Mouse (Mus musculus) midbrain, embryonic 16.5 days (tissue): ENCODE results near the gene Gm30191. TPM values are rescaled to one million over a fixed set of nuclear protein-coding genes. Genes with fewer than 3 reads are reported as not detected.

Experiments
- ATAC-seq: fragments of 200-750 bp; cut with Nextera tagmentation; 2 replicates; pipeline ENCODE4 v1.8.0; 2017; ENCODE audit warnings: moderate TSS enrichment
- H3K27ac ChIP-seq: fragments of 300-500 bp; sonication (generic); 2 replicates; pipeline ENCODE4 v1.5.1; 2014; ENCODE audit warnings: mild to moderate bottlenecking, low read length, mixed read lengths
- H3K27me3 ChIP-seq: fragments of 300-500 bp; sonication (generic); 2 replicates; pipeline ENCODE4 v1.6.1; 2014; ENCODE audit warnings: low read depth, low read length, mixed read lengths; ENCODE audit not compliant: control insufficient read depth, insufficient read depth
- H3K36me3 ChIP-seq: fragments of 300-500 bp; sonication (generic); 2 replicates; pipeline ENCODE4 v1.6.1; 2014; ENCODE audit warnings: mild to moderate bottlenecking, low read length, moderate library complexity, mixed read lengths; ENCODE audit not compliant: control insufficient read depth, insufficient read depth
- H3K4me1 ChIP-seq: fragments of 300-500 bp; sonication (generic); 2 replicates; pipeline ENCODE4 v1.6.1; 2014; ENCODE audit warnings: mild to moderate bottlenecking, low read length, mixed read lengths; ENCODE audit not compliant: control insufficient read depth, insufficient read depth
- H3K4me2 ChIP-seq: fragments of 300-500 bp; sonication (generic); 2 replicates; pipeline ENCODE4 v1.6.1; 2014; ENCODE audit warnings: mild to moderate bottlenecking, low read length, mixed read lengths
- H3K4me3 ChIP-seq: fragments of 300-500 bp; sonication (generic); 2 replicates; pipeline ENCODE4 v1.5.1; 2014; ENCODE audit warnings: low read depth, mild to moderate bottlenecking, low read length, moderate library complexity, mixed read lengths
- H3K9ac ChIP-seq: fragments of 300-500 bp; sonication (generic); 2 replicates; pipeline ENCODE4 v1.6.1; 2014; ENCODE audit warnings: low read depth, low read length, mixed read lengths
- H3K9me3 ChIP-seq: fragments of 300-500 bp; sonication (generic); replicated peaks from 2 replicates; pipeline ENCODE4 v1.6.1; 2014; ENCODE audit warnings: mild to moderate bottlenecking, low read length, mixed read lengths; ENCODE audit not compliant: control insufficient read depth, poor library complexity, severe bottlenecking
- WGBS: fragments of 180-500 bp; shearing (Covaris S2); extraction: QIAGEN DNeasy Blood & Tissue Kit; methylation state at CpG from one replicate; pipeline ENCODE4 v1.1.7; 2014; 5-methylcytosine and 5-hydroxymethylcytosine counted together
- polyA plus RNA-seq: library from polyadenylated mRNA; unstranded; fragments of >200 nt; fragmentation: Nextera tagmentation; extraction: Ambion mirVana; gene quantifications from 2 replicates; pipeline ENCODE4 v1.2.1, GENCODE M21; 2015

The Gm30191 gene
- polyA plus RNA-seq, 1 experiment from 2014 or later, result not detected

GRCm38 (mm10) chr4:134272731-134273416, 26.1 kb downstream of the Gm30191 start:
- WGBS, result 40% methylated on average over 12 of the region's 13 CpGs
- H3K4me2 ChIP-seq, result peak overlapping the region; percentile 1; the same call in 1 of the 2 replicates

GRCm38 (mm10) chr4:134273417-134274345, 26.9 kb downstream of the Gm30191 start:
- no peaks in the 10 kb centered on the region for H3K9me3 ChIP-seq
- H3K27ac ChIP-seq, result no peak overlapping the region
- peak overlapping the region; percentile 1; the same call in 1 of the 2 replicates for H3K4me2 ChIP-seq
- 6% methylated on average over 14 of the region's 14 CpGs for WGBS
- no peak overlapping the region for H3K4me3 ChIP-seq
- H3K27me3 ChIP-seq, result no peaks in the 10 kb centered on the region
- ATAC-seq, result no peak
- no peak overlapping the region for H3K9ac ChIP-seq
- H3K4me1 ChIP-seq, result no peaks in the 10 kb centered on the region
- peaks cover 18% of the 10 kb centered on the region for H3K36me3 ChIP-seq

More at GRCm38 (mm10) chr4:134272731-134273416, 26.1 kb downstream of the Gm30191 start:
- H3K36me3 ChIP-seq, result peaks cover 16% of the 10 kb centered on the region
- no peaks in the 10 kb centered on the region for H3K27me3 ChIP-seq
- ATAC-seq, result no peak
- H3K9me3 ChIP-seq, result no peaks in the 10 kb centered on the region
- no peak overlapping the region for H3K4me3 ChIP-seq
- H3K9ac ChIP-seq, result no peak overlapping the region
- H3K4me1 ChIP-seq, result no peaks in the 10 kb centered on the region
- no peak overlapping the region for H3K27ac ChIP-seq

- Histone ChIP-seq H3K4me1 (peaks cover 17% of the 10 kb centered on the region), H3K27me3 (no peaks in the 10 kb centered on the region), H3K27ac (no peak overlapping the region), H3K4me2 (no peak overlapping the region), H3K4me3 (no peak overlapping the region), H3K36me3 (peaks cover 12% of the 10 kb centered on the region), H3K9ac (no peak overlapping the region), H3K9me3 (no peaks in the 10 kb centered on the region)
- WGBS, result 93% methylated on average over 2 of the region's 2 CpGs
- no peak for ATAC-seq
Measured at GRCm38 (mm10) chr4:134284942-134285341, 38.2 kb downstream of the Gm30191 start.

GRCm38 (mm10) chr4:134286226-134287167, 39.8 kb downstream of the Gm30191 start:
- H3K9me3 ChIP-seq, result no peaks in the 10 kb centered on the region
- H3K27me3 ChIP-seq, result no peaks in the 10 kb centered on the region
- H3K4me2 ChIP-seq, result peak overlapping the region; percentile 96
- peaks cover 6% of the 10 kb centered on the region for H3K36me3 ChIP-seq
- WGBS, result 3% methylated on average over 55 of the region's 59 CpGs
- H3K4me3 ChIP-seq, result peak overlapping the region; percentile 81
- H3K4me1 ChIP-seq, result peaks cover 17% of the 10 kb centered on the region
- H3K9ac ChIP-seq, result peak overlapping the region; percentile 100
- peak; percentile 1; the same call in 1 of the 2 replicates for ATAC-seq
- H3K27ac ChIP-seq, result peak overlapping the region; percentile 100

- Histone ChIP-seq H3K4me1 (peaks cover 17% of the 10 kb centered on the region), H3K27me3 (no peaks in the 10 kb centered on the region), H3K36me3 (peaks cover 1% of the 10 kb centered on the region), H3K9ac (peak overlapping the region; percentile 100), H3K4me2 (peak overlapping the region; percentile 77), H3K4me3 (peak overlapping the region; percentile 81), H3K27ac (peak overlapping the region; percentile 100), H3K9me3 (no peaks in the 10 kb centered on the region)
- under 1% methylated on average over 52 of the region's 59 CpGs for WGBS
- ATAC-seq, result peak; percentile 96
Measured at GRCm38 (mm10) chr4:134287168-134287564, 40.4 kb downstream of the Gm30191 start.

- H3K9me3 ChIP-seq, result no peaks in the 10 kb centered on the region
- no peaks in the 10 kb centered on the region for H3K27me3 ChIP-seq
- peak within 1 kb of the TSS; percentile 81 for H3K4me3 ChIP-seq
- H3K27ac ChIP-seq, result peak within 1 kb of the TSS; percentile 100
- ATAC-seq, result peak; percentile 85
- WGBS, result under 1% methylated on average over 37 of the region's 43 CpGs
- no peaks in the 10 kb centered on the region; the same call in 1 of the 2 replicates for H3K36me3 ChIP-seq
- H3K4me2 ChIP-seq, result peak within 1 kb of the TSS; percentile 96
- peak within 1 kb of the TSS; percentile 100 for H3K9ac ChIP-seq
- peaks cover 17% of the 10 kb centered on the region for H3K4me1 ChIP-seq
Measured at GRCm38 (mm10) chr4:134287575-134288025, 40.9 kb downstream of the Gm30191 start, which contains the start of gene Pdik1l. TSS of gene Pdik1l (minus strand) at chr4:134287895.

- ATAC-seq, result no peak
- 53% methylated on average over 11 of the region's 11 CpGs for WGBS
- Histone ChIP-seq H3K9me3 (no peaks in the 10 kb centered on the region), H3K4me3 (peak overlapping the region; percentile 81), H3K4me1 (peaks cover 17% of the 10 kb centered on the region), H3K27ac (peak overlapping the region; percentile 100), H3K27me3 (no peaks in the 10 kb centered on the region), H3K9ac (peak overlapping the region; percentile 100), H3K36me3 (no peaks in the 10 kb centered on the region; the same call in 1 of the 2 replicates), H3K4me2 (peak overlapping the region; percentile 77)
Measured at GRCm38 (mm10) chr4:134288397-134289256, 41.9 kb downstream of the Gm30191 start.
